Mouse (Mus musculus) limb, embryonic 13.5 days (tissue): ENCODE data around the gene Prm2. TPM values are rescaled to one million over a fixed set of nuclear protein-coding genes. Genes with fewer than 3 reads are reported as not detected.
"Not testable (repeated sequence)": the region's sequence is repeated elsewhere in the genome, so short reads cannot be mapped to it uniquely, and the experiment has no call there.

Experiments used
- ATAC-seq: fragments of 200-750 bp; cut with Nextera tagmentation; 2 replicates; pipeline ENCODE4 v1.8.0; 2017; ENCODE audit warnings: low read depth, moderate number of reproducible peaks, moderate TSS enrichment; ENCODE audit not compliant: low FRiP score
- H3K27ac ChIP-seq: fragments of 300-500 bp; sonication (generic); 2 replicates; pipeline ENCODE4 v1.5.1; 2015; ENCODE audit warnings: inconsistent platforms, mild to moderate bottlenecking, moderate library complexity
- H3K27me3 ChIP-seq: fragments of 300-500 bp; sonication (generic); 2 replicates; pipeline ENCODE4 v1.6.1; 2015; ENCODE audit warnings: mild to moderate bottlenecking, inconsistent platforms
- H3K36me3 ChIP-seq: fragments of 300-500 bp; sonication (generic); 2 replicates; pipeline ENCODE4 v1.6.1; 2015; ENCODE audit warnings: inconsistent platforms, mild to moderate bottlenecking, moderate library complexity
- H3K4me1 ChIP-seq: fragments of 300-500 bp; sonication (generic); 2 replicates; pipeline ENCODE4 v1.6.1; 2015; ENCODE audit warnings: inconsistent platforms
- H3K4me2 ChIP-seq: fragments of 300-500 bp; sonication (generic); replicated peaks from 2 replicates; pipeline ENCODE4 v1.6.1; 2015; ENCODE audit warnings: inconsistent platforms, mild to moderate bottlenecking, moderate library complexity
- H3K4me3 ChIP-seq: fragments of 300-500 bp; sonication (generic); 2 replicates; pipeline ENCODE4 v1.5.1; 2015; ENCODE audit warnings: moderate library complexity, mild to moderate bottlenecking, inconsistent platforms
- H3K9ac ChIP-seq: fragments of 300-500 bp; sonication (generic); 2 replicates; pipeline ENCODE4 v1.6.1; 2015; ENCODE audit warnings: mild to moderate bottlenecking, inconsistent platforms
- H3K9me3 ChIP-seq: fragments of 300-500 bp; sonication (generic); 2 replicates; pipeline ENCODE4 v1.6.1; 2016; ENCODE audit warnings: inconsistent platforms
- whole genome bisulfite sequencing: fragments of 180-500 bp; shearing (Covaris S2); methylation state at CpG from one replicate; pipeline ENCODE4 v1.1.7; 2015; 5-methylcytosine and 5-hydroxymethylcytosine counted together
- polyA plus RNA-seq: library from polyadenylated mRNA; unstranded; fragments of >200 nt; fragmentation: Nextera tagmentation; extraction: Ambion mirVana; gene quantifications from 2 replicates; pipeline ENCODE4 v1.2.1, GENCODE M21; 2015

Prm2 gene
- polyA plus RNA-seq, 1 experiment from 2014 or later, result not detected

GRCm38 (mm10) chr16:10805789-10806527 is 10.0 kb upstream of the Prm2 start, which contains the start of gene Prm1:
Gene Prm1, minus strand, starts transcription at chr16:10805839.
- Histone ChIP-seq H3K9ac (peak within 1 kb of the TSS; percentile 35; the same call in 1 of the 2 replicates), H3K27me3 (no peaks in the 10 kb centered on the region), H3K9me3 (no peaks in the 10 kb centered on the region), H3K4me2 (no peak within 1 kb of the TSS), H3K27ac (no peak within 1 kb of the TSS), H3K4me1 (peaks cover 11% of the 10 kb centered on the region), H3K4me3 (no peak within 1 kb of the TSS), H3K36me3 (no peaks in the 10 kb centered on the region)
- ATAC-seq, result no peak
- WGBS, result 70% methylated on average over 10 of the region's 10 CpGs

GRCm38 (mm10) chr16:10802420-10802819 is 6.5 kb upstream of the Prm2 start:
- not testable (repeated sequence) for H3K4me3 ChIP-seq, H3K27ac ChIP-seq, H3K9ac ChIP-seq, ATAC-seq, H3K36me3 ChIP-seq, H3K27me3 ChIP-seq, H3K9me3 ChIP-seq, H3K4me2 ChIP-seq
- 86% methylated on average over 3 of the region's 3 CpGs for WGBS
- H3K4me1 ChIP-seq, result peaks cover 11% of the 10 kb centered on the region

- Histone ChIP-seq H3K27ac (no peak within 1 kb of the TSS), H3K4me2 (no peak within 1 kb of the TSS), H3K9ac (no peak within 1 kb of the TSS), H3K9me3 (no peaks in the 10 kb centered on the region), H3K4me3 (no peak within 1 kb of the TSS), H3K36me3 (no peaks in the 10 kb centered on the region), H3K27me3 (peaks cover 14% of the 10 kb centered on the region), H3K4me1 (peaks cover 17% of the 10 kb centered on the region)
- no peak for ATAC-seq
- 68% methylated on average over 9 of the region's 9 CpGs for WGBS
These were observed 5.2 kb downstream of the Prm2 start, which contains the start of gene Prm3 for GRCm38 (mm10) chr16:10790702-10791101. Gene Prm3, minus strand, starts transcription at chr16:10790914.

GRCm38 (mm10) chr16:10788866-10789265 is 7.1 kb downstream of the Prm2 start:
- ATAC-seq, result no peak
- WGBS, result 51% methylated on average over 4 of the region's 4 CpGs

GRCm38 (mm10) chr16:10788271-10788670 is 7.7 kb downstream of the Prm2 start, which contains the start of gene Tnp2:
Gene Tnp2, minus strand, starts transcription at chr16:10788660.
- H3K4me1 ChIP-seq, result peaks cover 26% of the 10 kb centered on the region
- H3K27me3 ChIP-seq, result no peaks in the 10 kb centered on the region
- no peaks in the 10 kb centered on the region for H3K9me3 ChIP-seq
- WGBS, result 36% methylated on average over 15 of the region's 16 CpGs
- no peak within 1 kb of the TSS for H3K4me2 ChIP-seq
- no peak for ATAC-seq
- no peak within 1 kb of the TSS for H3K27ac ChIP-seq
- H3K9ac ChIP-seq, result peak within 1 kb of the TSS; percentile 3; the same call in 1 of the 2 replicates
- no peaks in the 10 kb centered on the region for H3K36me3 ChIP-seq
- no peak within 1 kb of the TSS for H3K4me3 ChIP-seq

More at GRCm38 (mm10) chr16:10788866-10789265, 7.1 kb downstream of the Prm2 start:
- Histone ChIP-seq H3K4me3 (no peak overlapping the region), H3K4me1 (peaks cover 20% of the 10 kb centered on the region), H3K36me3 (no peaks in the 10 kb centered on the region), H3K27me3 (no peaks in the 10 kb centered on the region), H3K4me2 (no peak overlapping the region), H3K9me3 (no peaks in the 10 kb centered on the region), H3K9ac (no peak overlapping the region), H3K27ac (no peak overlapping the region)

- WGBS, result 83% methylated on average over 7 of the region's 7 CpGs
- Histone ChIP-seq H3K4me1 (peaks cover 32% of the 10 kb centered on the region), H3K27ac (peak overlapping the region; percentile 99; the same call in 1 of the 2 replicates), H3K4me3 (no peak overlapping the region), H3K27me3 (no peaks in the 10 kb centered on the region), H3K4me2 (no peak overlapping the region), H3K9ac (no peak overlapping the region), H3K36me3 (0 out of 2 replicates have a peak, but pooled peaks cover 3% of the 10 kb centered on the region), H3K9me3 (no peaks in the 10 kb centered on the region)
- no peak for ATAC-seq
These were observed 8.3 kb downstream of the Prm2 start for GRCm38 (mm10) chr16:10787548-10788058.

GRCm38 (mm10) chr16:10786782-10787547 is 9.0 kb downstream of the Prm2 start:
- Histone ChIP-seq H3K9me3 (no peaks in the 10 kb centered on the region), H3K4me1 (peaks cover 39% of the 10 kb centered on the region), H3K9ac (no peak overlapping the region), H3K27me3 (no peaks in the 10 kb centered on the region), H3K27ac (peak overlapping the region; percentile 99; the same call in 1 of the 2 replicates), H3K4me2 (peak overlapping the region; percentile 97), H3K4me3 (no peak overlapping the region), H3K36me3 (0 out of 2 replicates have a peak, but pooled peaks cover 5% of the 10 kb centered on the region)
- WGBS, result 67% methylated on average over 4 of the region's 4 CpGs
- ATAC-seq, result no peak

GRCm38 (mm10) chr16:10786288-10786687 is 9.6 kb downstream of the Prm2 start:
- ATAC-seq, result peak; percentile 4; the same call in 1 of the 2 replicates
- peak overlapping the region; percentile 99 for H3K27ac ChIP-seq
- peaks cover 46% of the 10 kb centered on the region for H3K4me1 ChIP-seq
- no peaks in the 10 kb centered on the region for H3K27me3 ChIP-seq
- 0 out of 2 replicates have a peak, but pooled peaks cover 5% of the 10 kb centered on the region for H3K36me3 ChIP-seq
- H3K9ac ChIP-seq, result peak overlapping the region; percentile 89
- peak overlapping the region; percentile 97 for H3K4me2 ChIP-seq
- 1% methylated on average over 9 of the region's 9 CpGs for WGBS
- peak overlapping the region; percentile 62 for H3K4me3 ChIP-seq
- no peaks in the 10 kb centered on the region for H3K9me3 ChIP-seq

- ATAC-seq, result peak; percentile 89
- WGBS, result under 1% methylated on average over 50 of the region's 59 CpGs
- H3K36me3 ChIP-seq, result 0 out of 2 replicates have a peak, but pooled peaks cover 5% of the 10 kb centered on the region
- H3K4me2 ChIP-seq, result peak within 1 kb of the TSS; percentile 97
- H3K4me3 ChIP-seq, result peak within 1 kb of the TSS; percentile 62
- peak within 1 kb of the TSS; percentile 89 for H3K9ac ChIP-seq
- no peaks in the 10 kb centered on the region for H3K27me3 ChIP-seq
- H3K27ac ChIP-seq, result peak within 1 kb of the TSS; percentile 99
- H3K4me1 ChIP-seq, result peaks cover 52% of the 10 kb centered on the region
- H3K9me3 ChIP-seq, result no peaks in the 10 kb centered on the region
These were observed 10.3 kb downstream of the Prm2 start, which contains the start of gene Socs1 for GRCm38 (mm10) chr16:10785371-10786231. Gene Socs1, minus strand, starts transcription at chr16:10785536.

GRCm38 (mm10) chr16:10784793-10785370 is 11.1 kb downstream of the Prm2 start:
- ATAC-seq, result peak; percentile 85
- under 1% methylated on average over 55 of the region's 55 CpGs for WGBS

More at GRCm38 (mm10) chr16:10784793-10785370, 11.1 kb downstream of the Prm2 start:
- Histone ChIP-seq H3K9ac (peak overlapping the region; percentile 89), H3K4me2 (peak overlapping the region; percentile 97), H3K27me3 (no peaks in the 10 kb centered on the region), H3K27ac (peak overlapping the region; percentile 99), H3K9me3 (no peaks in the 10 kb centered on the region), H3K4me1 (peaks cover 60% of the 10 kb centered on the region), H3K36me3 (0 out of 2 replicates have a peak, but pooled peaks cover 5% of the 10 kb centered on the region), H3K4me3 (peak overlapping the region; percentile 62)
